Mouse (Mus musculus): ENCODE results near the gene Spata17.

- TF ChIP-seq CTCF (IDR thresholded peaks at IDR 0.05; ENCODE audit: borderline replicate concordance, insufficient read depth, low read depth, low read length) (no peak), POLR2A (IDR thresholded peaks at IDR 0.05; ENCODE audit: borderline replicate concordance, insufficient read depth, low read length) (no peak)
Observed at GRCm38 (mm10) chr1:187240304-187240703, 25.0 kb upstream of the Spata17 start.

Data from cerebellum, adult 2 months (tissue).